Mouse (Mus musculus): Measurements from ENCODE around the gene Zbtb2.
"Not testable (repeated sequence)": the region's sequence is repeated elsewhere in the genome, so short reads cannot be mapped to it uniquely, and the experiment has no call there.

Zbtb2 gene

GRCm38 (mm10) chr10:4387701-4388383 is at the start of gene Zbtb2:
TSS of gene Zbtb2 (minus strand) at chr10:4388108.
- DNase-seq (ENCODE audit: low read depth in 1 of 2, low spot score in 2 of 2), result peak in 1 of 2 experiments; percentile 10

GRCm38 (mm10) chr10:4435416-4435815 is 47.5 kb upstream of the Zbtb2 start:
- DNase-seq (ENCODE audit: low read depth in 1 of 2, low spot score in 2 of 2), result no peak

GRCm38 (mm10) chr10:4433871-4434270 is 46.0 kb upstream of the Zbtb2 start:
- DNase-seq (ENCODE audit: low read depth in 1 of 2, low spot score in 2 of 2), result not testable (repeated sequence)

GRCm38 (mm10) chr10:4432996-4433755 is 45.3 kb upstream of the Zbtb2 start:
- no peak for DNase-seq (ENCODE audit: low read depth in 1 of 2, low spot score in 2 of 2)

- peak; percentile 78 to 86 for DNase-seq (ENCODE audit: low read depth in 1 of 2, low spot score in 2 of 2)
Measured at GRCm38 (mm10) chr10:4432123-4432931, 44.4 kb upstream of the Zbtb2 start, which contains the start of the genes Rmnd1 and Armt1. TSS of gene Rmnd1 (minus strand) at chr10:4432388. TSS of gene Armt1 (plus strand) at chr10:4432467.

- DNase-seq (ENCODE audit: low read depth in 1 of 2, low spot score in 2 of 2), result no peak
Measured at GRCm38 (mm10) chr10:4431746-4432122, 43.8 kb upstream of the Zbtb2 start.

GRCm38 (mm10) chr10:4430826-4431225 is 42.9 kb upstream of the Zbtb2 start:
- DNase-seq (ENCODE audit: low read depth in 1 of 2, low spot score in 2 of 2), result no peak

- DNase-seq (ENCODE audit: low read depth in 1 of 2, low spot score in 2 of 2), result peak in 1 of 2 experiments; percentile 31
Measured at GRCm38 (mm10) chr10:4430399-4430798, 42.5 kb upstream of the Zbtb2 start.

- DNase-seq (ENCODE audit: low read depth in 1 of 2, low spot score in 2 of 2), result no peak
Measured at GRCm38 (mm10) chr10:4425245-4425644, 37.3 kb upstream of the Zbtb2 start.

- DNase-seq (ENCODE audit: low read depth in 1 of 2, low spot score in 2 of 2), result no peak
Measured at GRCm38 (mm10) chr10:4407191-4407590, 19.3 kb upstream of the Zbtb2 start.

- DNase-seq (ENCODE audit: low read depth in 1 of 2, low spot score in 2 of 2), result no peak
Measured at GRCm38 (mm10) chr10:4405511-4405910, 17.6 kb upstream of the Zbtb2 start.

- DNase-seq (ENCODE audit: low read depth in 1 of 2, low spot score in 2 of 2), result no peak
Measured at GRCm38 (mm10) chr10:4404895-4405491, 17.1 kb upstream of the Zbtb2 start.

GRCm38 (mm10) chr10:4398058-4398457 is 10.2 kb upstream of the Zbtb2 start:
- DNase-seq (ENCODE audit: low read depth in 1 of 2, low spot score in 2 of 2), result no peak

GRCm38 (mm10) chr10:4395321-4395720 is 7.4 kb upstream of the Zbtb2 start:
- no peak for DNase-seq (ENCODE audit: low read depth in 1 of 2, low spot score in 2 of 2)

GRCm38 (mm10) chr10:4391851-4392250 is 3.9 kb upstream of the Zbtb2 start:
- peak in 1 of 2 experiments; percentile 22 for DNase-seq (ENCODE audit: low read depth in 1 of 2, low spot score in 2 of 2)

GRCm38 (mm10) chr10:4391076-4391475 is 3.2 kb upstream of the Zbtb2 start:
- no peak for DNase-seq (ENCODE audit: low read depth in 1 of 2, low spot score in 2 of 2)

GRCm38 (mm10) chr10:4390550-4390949 is 2.6 kb upstream of the Zbtb2 start:
- DNase-seq (ENCODE audit: low read depth in 1 of 2, low spot score in 2 of 2), result no peak

GRCm38 (mm10) chr10:4389461-4390112 is 1.7 kb upstream of the Zbtb2 start:
- no peak for DNase-seq (ENCODE audit: low read depth in 1 of 2, low spot score in 2 of 2)

GRCm38 (mm10) chr10:4389036-4389435 is 1.1 kb upstream of the Zbtb2 start:
- no peak for DNase-seq (ENCODE audit: low read depth in 1 of 2, low spot score in 2 of 2)

- DNase-seq (ENCODE audit: low read depth in 1 of 2, low spot score in 2 of 2), result peak in 1 of 2 experiments; percentile 13
Measured at GRCm38 (mm10) chr10:4388384-4388745, 457 bp upstream of the Zbtb2 start.
